Mouse (Mus musculus) embryo, embryonic 10.5 days (tissue): ENCODE measurements around the gene Kank1.

Experiments
- DNase-seq: peaks from one replicate; pipeline ENCODE4 v3.0.0-alpha.2; 2015; ENCODE audit warnings: low spot score

The Kank1 gene

GRCm38 (mm10) chr19:25370428-25370827 lies 133.7 kb downstream of the Kank1 start:
- DNase-seq, result no peak

DNA sequence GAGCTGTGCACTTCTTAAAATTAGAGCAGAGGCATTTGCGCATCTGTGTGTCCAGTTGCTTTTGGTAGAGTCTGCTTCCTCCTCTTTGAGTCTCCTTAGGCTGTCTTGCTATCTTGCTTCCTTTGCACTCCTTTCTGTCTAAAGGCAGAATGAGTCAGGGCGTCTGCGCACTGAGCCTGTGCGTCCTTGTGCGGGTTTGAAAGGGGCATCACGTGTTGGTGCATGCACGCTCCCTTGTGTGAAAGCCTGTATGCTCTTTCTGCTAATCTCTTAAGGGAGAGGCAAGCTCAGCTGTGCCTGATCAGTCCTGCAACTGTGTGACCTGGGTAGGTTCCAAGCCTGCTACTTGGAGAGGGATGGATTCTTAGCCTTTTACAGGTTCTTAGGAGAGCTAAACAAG lies 136.0 kb downstream of the Kank1 start:
- DNase-seq, result no peak

GRCm38 (mm10) chr19:25373594-25373993 lies 136.8 kb downstream of the Kank1 start:
- no peak for DNase-seq

GRCm38 (mm10) chr19:25374191-25374590 lies 137.4 kb downstream of the Kank1 start:
- DNase-seq, result no peak

DNA sequence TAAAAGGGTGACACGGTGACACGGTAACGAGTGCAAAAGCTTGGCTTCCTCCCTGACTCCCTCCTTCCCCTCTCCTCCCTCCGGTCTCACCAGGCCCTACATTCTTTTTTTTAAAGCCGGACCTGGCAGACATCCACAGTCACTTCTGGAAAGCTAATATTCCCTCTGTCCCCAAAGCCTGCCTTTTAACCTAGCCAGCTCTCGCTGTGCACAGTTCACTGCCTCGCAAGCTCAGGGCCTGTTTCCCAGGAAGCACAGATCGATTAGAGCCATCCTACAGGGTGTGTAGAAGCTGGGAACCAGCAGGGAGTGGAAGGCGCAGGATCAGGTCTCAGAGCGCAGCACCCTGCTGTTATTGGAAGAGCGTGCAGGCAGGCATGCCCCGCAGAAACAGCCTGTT lies 138.2 kb downstream of the Kank1 start:
- DNase-seq, result no peak

DNA sequence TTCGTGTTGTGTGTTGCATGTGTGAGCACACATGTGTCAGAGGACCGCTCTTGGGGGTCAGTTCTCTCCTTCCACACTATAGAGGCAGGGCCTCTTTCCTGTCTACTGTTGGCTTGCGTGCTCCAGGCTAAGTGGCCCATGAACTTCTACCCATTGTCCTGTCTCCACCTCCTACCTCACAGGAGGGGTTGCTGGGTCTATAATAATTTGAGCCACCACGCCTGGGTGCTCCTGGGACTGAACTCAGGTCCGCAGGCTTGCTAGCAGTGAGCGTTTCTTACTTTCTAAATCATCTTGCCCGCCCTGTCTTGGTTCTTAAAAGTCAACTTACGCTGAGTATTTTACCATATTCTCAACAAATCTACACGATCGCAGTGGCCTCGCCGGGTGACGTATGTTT lies 140.1 kb downstream of the Kank1 start:
- no peak for DNase-seq

DNA sequence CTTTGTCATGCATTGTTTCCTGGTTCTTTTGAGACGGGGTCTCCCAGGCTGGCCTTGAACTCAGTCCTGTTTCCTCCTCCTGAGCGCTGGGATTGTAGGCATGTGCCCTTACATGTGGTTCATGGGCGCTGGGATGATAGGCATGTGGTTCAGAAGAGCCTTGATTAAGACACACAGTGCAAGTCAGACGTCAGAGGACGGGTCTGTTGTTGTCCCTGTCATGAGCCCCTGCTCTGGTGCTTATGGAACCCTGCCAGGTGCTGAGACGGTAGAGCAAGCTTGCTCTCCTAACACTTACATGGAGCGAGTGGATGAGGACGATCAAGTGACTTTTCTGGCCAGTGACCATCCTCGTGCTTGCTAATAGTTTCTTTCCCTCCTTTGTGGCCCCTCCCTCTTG lies 143.9 kb downstream of the Kank1 start:
- no peak for DNase-seq

- DNase-seq, result no peak
These were observed 145.2 kb downstream of the Kank1 start for GRCm38 (mm10) chr19:25381972-25382371.

- DNase-seq, result no peak
These were observed 145.7 kb downstream of the Kank1 start for GRCm38 (mm10) chr19:25382494-25382893.

- DNase-seq, result peak; percentile 84
These were observed 146.8 kb downstream of the Kank1 start for GRCm38 (mm10) chr19:25383386-25384146.

DNA sequence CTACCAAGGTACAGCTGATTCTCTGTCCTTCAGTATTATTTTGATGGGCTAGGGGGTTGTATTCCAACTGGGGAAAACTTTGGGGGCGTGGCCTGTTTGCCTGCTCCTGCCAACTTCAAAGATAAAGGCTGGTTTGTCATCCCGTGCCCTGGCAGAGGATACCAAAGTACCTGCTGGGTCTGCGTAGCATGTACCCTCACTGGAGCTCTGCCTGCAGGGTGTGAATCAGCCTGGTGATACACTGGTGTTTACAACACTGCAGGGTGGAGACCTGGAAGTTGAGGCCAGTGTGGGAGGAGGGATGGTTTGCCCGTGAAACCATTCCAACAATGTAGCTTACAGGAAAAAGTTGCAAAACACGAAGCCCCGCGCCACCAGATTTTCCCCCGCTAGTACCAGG lies 149.2 kb downstream of the Kank1 start:
- DNase-seq, result no peak

- no peak for DNase-seq
These were observed 150.1 kb downstream of the Kank1 start for GRCm38 (mm10) chr19:25386679-25387470.

- DNase-seq, result no peak
These were observed 151.1 kb downstream of the Kank1 start for GRCm38 (mm10) chr19:25387902-25388301.

- no peak for DNase-seq
These were observed 155.4 kb downstream of the Kank1 start for GRCm38 (mm10) chr19:25392135-25392534.

DNA sequence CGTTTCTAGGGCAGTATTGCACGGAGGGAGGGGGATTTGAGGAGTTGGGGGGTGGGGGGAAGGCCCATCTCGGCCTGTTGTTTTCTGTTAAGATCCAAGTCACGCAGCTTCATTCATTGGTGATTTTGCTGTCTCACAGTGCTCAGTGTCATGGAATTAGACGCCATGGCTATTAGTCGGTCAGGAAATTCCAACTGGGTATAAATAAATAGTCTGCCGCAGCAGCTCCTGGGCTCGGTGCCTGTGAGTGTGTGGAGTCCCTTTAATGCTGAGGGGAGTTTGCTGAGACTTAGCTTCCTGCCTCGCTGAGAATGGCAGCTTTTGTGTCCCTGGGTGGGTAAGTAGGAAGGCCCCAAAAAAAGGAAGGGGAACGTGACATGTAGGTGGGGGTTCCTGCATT lies 158.3 kb downstream of the Kank1 start:
- peak; percentile 57 for DNase-seq

GRCm38 (mm10) chr19:25396709-25397266 lies 160.0 kb downstream of the Kank1 start:
- no peak for DNase-seq

GRCm38 (mm10) chr19:25399511-25400211 lies 162.9 kb downstream of the Kank1 start:
- DNase-seq, result peak; percentile 77

GRCm38 (mm10) chr19:25400212-25400913 lies 163.6 kb downstream of the Kank1 start:
- peak; percentile 48 for DNase-seq

- DNase-seq, result no peak
These were observed 164.7 kb downstream of the Kank1 start for GRCm38 (mm10) chr19:25401521-25401920.

GRCm38 (mm10) chr19:25404163-25404562 lies 167.4 kb downstream of the Kank1 start:
- DNase-seq, result no peak

DNA sequence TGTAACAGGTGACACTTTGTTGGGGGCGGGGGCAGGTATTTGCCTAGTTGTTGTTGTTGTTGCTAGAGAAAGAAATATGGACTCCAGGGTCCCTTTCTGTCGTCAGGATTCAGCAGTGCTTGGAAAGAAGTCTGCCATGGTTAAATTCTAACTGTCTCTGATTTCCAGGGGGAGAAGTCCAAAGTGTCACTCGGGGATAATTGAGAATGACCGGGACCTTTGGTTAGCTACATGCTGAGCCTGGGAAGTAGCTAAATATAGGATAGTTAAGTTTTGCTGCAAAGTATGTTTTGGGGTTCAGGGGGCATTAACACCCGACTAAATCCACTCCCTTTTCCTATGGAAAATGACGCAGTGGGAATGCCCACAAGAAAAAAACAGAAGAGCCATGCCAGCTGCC lies 169.2 kb downstream of the Kank1 start:
- no peak for DNase-seq
